Mouse (Mus musculus) forebrain, embryonic 11.5 days (tissue): ENCODE measurements around the gene Tmprss6. TPM values are rescaled to one million over a fixed set of nuclear protein-coding genes. Genes with fewer than 3 reads are reported as not detected.

ENCODE experiments used
- ATAC-seq: fragments of 200-750 bp; cut with Nextera tagmentation; replicated peaks from 2 replicates; pipeline ENCODE4 v1.8.0; 2017; ENCODE audit warnings: moderate TSS enrichment; ENCODE audit not compliant: low FRiP score
- DNase-seq: peaks from one replicate; pipeline ENCODE4 v3.0.0-alpha.2; 2017; ENCODE audit warnings: low spot score
- H3K27ac ChIP-seq: fragments of 300-500 bp; sonication (generic); 2 replicates; pipeline ENCODE4 v1.5.1; 2014; ENCODE audit warnings: low read depth, low read length
- H3K27me3 ChIP-seq: fragments of 300-500 bp; sonication (generic); 2 replicates; pipeline ENCODE4 v1.6.1; 2014; ENCODE audit warnings: mild to moderate bottlenecking, low read length, mixed read lengths; ENCODE audit not compliant: control insufficient read depth, insufficient read depth
- H3K36me3 ChIP-seq: fragments of 300-500 bp; sonication (generic); 2 replicates; pipeline ENCODE4 v1.6.1; 2014; ENCODE audit warnings: mild to moderate bottlenecking, low read length, moderate library complexity, mixed read lengths; ENCODE audit not compliant: control insufficient read depth, insufficient read depth
- H3K4me1 ChIP-seq: fragments of 300-500 bp; sonication (generic); replicated peaks from 2 replicates; pipeline ENCODE4 v1.6.1; 2014; ENCODE audit warnings: low read length, mixed read lengths; ENCODE audit not compliant: control insufficient read depth, insufficient read depth
- H3K4me2 ChIP-seq: fragments of 300-500 bp; sonication (generic); 2 replicates; pipeline ENCODE4 v1.6.1; 2014; ENCODE audit warnings: low read depth, mild to moderate bottlenecking, low read length, moderate library complexity, mixed read lengths; ENCODE audit not compliant: severe bottlenecking
- H3K4me3 ChIP-seq: fragments of 300-500 bp; sonication (generic); 2 replicates; pipeline ENCODE4 v1.5.1; 2014; ENCODE audit warnings: low read depth, low read length
- H3K9ac ChIP-seq: fragments of 300-500 bp; sonication (generic); 2 replicates; pipeline ENCODE4 v1.6.1; 2014; ENCODE audit warnings: low read length
- H3K9me3 ChIP-seq: fragments of 300-500 bp; sonication (generic); 2 replicates; pipeline ENCODE4 v1.6.1; 2016; ENCODE audit warnings: low read length, mixed read lengths; ENCODE audit not compliant: control insufficient read depth
- WGBS: fragments of 180-500 bp; shearing (Covaris S2); extraction: QIAGEN DNeasy Blood & Tissue Kit; methylation state at CpG from one replicate; pipeline ENCODE4 v1.1.7; 2014; 5-methylcytosine and 5-hydroxymethylcytosine counted together
- polyA plus RNA-seq: library from polyadenylated mRNA; unstranded; fragments of >200 nt; fragmentation: Nextera tagmentation; extraction: Ambion mirVana; gene quantifications from 2 replicates; pipeline ENCODE4 v1.2.1, GENCODE M21; 2014

Gene Tmprss6
- polyA plus RNA-seq, 1 experiment from 2014 or later: 0.79 TPM

DNA sequence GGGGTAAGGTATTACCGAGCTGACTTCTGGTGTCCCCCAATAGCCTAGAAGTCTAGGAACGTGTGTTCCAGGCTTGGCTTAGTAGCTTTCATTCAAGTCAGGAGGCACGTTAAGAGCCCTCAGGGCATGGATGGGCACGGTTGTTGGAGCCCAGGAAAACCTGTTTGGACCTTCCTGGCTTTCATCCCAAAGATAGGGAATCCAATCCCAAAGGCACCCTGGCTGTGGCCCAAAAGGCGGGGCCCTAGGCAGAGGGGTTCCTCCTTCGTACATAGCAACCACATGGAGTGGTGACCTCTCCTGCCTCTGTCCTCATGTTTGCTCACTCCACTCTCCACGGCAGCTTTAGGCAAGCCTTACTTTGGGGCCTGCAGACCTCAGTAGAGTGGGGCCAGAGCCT lies 66.0 kb downstream of the Tmprss6 start:
- H3K36me3 ChIP-seq: no peaks in the 10 kb centered on the region
- 85% methylated on average over 7 of the region's 7 CpGs for WGBS
- no peaks in the 10 kb centered on the region for H3K27me3 ChIP-seq
- ATAC-seq: no peak
- peaks cover 4% of the 10 kb centered on the region for H3K4me1 ChIP-seq
- H3K27ac ChIP-seq: no peak overlapping the region
- H3K4me3 ChIP-seq: no peak overlapping the region
- no peak overlapping the region for H3K9ac ChIP-seq
- no peak overlapping the region for H3K4me2 ChIP-seq
- H3K9me3 ChIP-seq: no peaks in the 10 kb centered on the region
- DNase-seq: no peak

DNA sequence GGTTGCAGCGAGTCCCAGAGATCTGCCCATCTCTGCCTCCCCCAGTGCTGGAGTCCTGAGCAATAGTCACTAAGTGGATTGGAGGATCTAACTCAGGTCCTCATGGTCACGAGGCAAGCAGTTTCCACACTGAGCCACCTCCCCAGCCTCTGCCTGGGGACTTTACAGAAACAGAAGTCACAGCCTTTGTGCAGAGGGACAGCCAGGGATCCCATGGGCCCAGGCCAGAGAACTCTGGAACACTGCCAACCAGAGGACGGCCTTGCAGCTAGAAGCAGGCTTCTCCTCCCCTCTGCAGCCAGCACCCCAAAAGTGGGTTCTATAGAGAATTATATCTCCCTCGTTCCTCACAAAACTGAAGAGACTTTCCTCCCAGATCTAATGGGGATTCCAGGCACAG lies 66.5 kb downstream of the Tmprss6 start:
- no peak overlapping the region for H3K4me2 ChIP-seq
- H3K4me3 ChIP-seq: no peak overlapping the region
- no peaks in the 10 kb centered on the region for H3K36me3 ChIP-seq
- no peaks in the 10 kb centered on the region for H3K9me3 ChIP-seq
- H3K4me1 ChIP-seq: no peaks in the 10 kb centered on the region; the same call in 1 of the 2 replicates
- WGBS: 83% methylated on average over 4 of the region's 4 CpGs
- no peak for ATAC-seq
- no peak overlapping the region for H3K27ac ChIP-seq
- no peak overlapping the region for H3K9ac ChIP-seq
- H3K27me3 ChIP-seq: no peaks in the 10 kb centered on the region
- no peak for DNase-seq

DNA sequence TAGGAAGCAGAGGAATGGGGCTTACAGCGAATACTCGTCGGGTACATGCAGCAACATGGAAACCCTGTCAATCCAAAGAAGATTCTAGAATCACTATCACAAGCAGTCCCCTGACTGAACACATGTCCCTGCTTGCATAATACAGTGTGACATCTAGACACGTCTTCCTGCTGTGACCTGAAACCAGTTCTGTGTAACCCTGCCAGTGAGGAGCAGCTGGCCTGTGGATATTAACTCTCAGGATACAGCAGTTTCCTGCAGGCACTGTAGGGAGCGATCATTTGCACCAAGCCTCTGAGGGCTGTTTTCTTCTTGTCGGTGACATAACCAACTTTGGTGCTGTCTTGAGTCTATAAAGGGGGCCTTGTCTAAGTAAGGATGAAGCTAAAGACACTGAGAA lies 67.1 kb downstream of the Tmprss6 start:
- no peak overlapping the region for H3K4me2 ChIP-seq
- H3K9me3 ChIP-seq: no peaks in the 10 kb centered on the region
- no peak overlapping the region for H3K9ac ChIP-seq
- ATAC-seq: no peak
- no peaks in the 10 kb centered on the region for H3K36me3 ChIP-seq
- WGBS: 86% methylated on average over 6 of the region's 6 CpGs
- no peaks in the 10 kb centered on the region; the same call in 1 of the 2 replicates for H3K4me1 ChIP-seq
- no peak overlapping the region for H3K27ac ChIP-seq
- no peaks in the 10 kb centered on the region for H3K27me3 ChIP-seq
- no peak for DNase-seq
- no peak overlapping the region for H3K4me3 ChIP-seq

DNA sequence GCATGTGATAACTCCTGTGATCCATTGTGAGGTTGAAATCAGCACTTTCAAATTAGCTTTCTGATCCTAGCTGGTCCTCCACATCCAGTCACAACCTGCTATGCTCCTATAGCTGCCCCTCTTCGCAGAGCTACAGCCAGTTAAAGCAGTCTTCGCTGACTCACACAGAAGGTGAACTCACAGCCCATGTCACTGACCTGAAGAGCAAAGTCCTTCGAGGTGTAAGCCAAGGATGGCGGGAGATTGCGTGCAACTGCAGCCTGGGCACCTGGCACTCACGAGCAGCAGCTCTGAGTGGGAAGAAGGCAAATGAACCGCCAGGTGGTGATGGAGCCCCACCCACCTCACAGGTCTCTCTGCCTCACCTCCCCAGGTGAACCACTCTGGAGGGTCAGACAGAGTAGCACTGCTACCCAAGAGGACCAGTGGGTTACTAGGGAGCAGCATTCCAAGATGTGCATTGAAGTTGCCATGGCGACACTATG lies 72.9 kb downstream of the Tmprss6 start, which contains the start of gene Tex33:
TSS of gene Tex33 (minus strand) at position 435 of the 485 bp plus-strand sequence.
- H3K4me1 ChIP-seq: no peaks in the 10 kb centered on the region
- no peaks in the 10 kb centered on the region for H3K9me3 ChIP-seq
- no peak within 1 kb of the TSS for H3K9ac ChIP-seq
- DNase-seq: no peak
- H3K4me2 ChIP-seq: no peak within 1 kb of the TSS
- no peaks in the 10 kb centered on the region for H3K27me3 ChIP-seq
- ATAC-seq: no peak
- H3K27ac ChIP-seq: no peak within 1 kb of the TSS
- no peak within 1 kb of the TSS for H3K4me3 ChIP-seq
- WGBS: 81% methylated on average over 8 of the region's 8 CpGs
- no peaks in the 10 kb centered on the region for H3K36me3 ChIP-seq

DNA sequence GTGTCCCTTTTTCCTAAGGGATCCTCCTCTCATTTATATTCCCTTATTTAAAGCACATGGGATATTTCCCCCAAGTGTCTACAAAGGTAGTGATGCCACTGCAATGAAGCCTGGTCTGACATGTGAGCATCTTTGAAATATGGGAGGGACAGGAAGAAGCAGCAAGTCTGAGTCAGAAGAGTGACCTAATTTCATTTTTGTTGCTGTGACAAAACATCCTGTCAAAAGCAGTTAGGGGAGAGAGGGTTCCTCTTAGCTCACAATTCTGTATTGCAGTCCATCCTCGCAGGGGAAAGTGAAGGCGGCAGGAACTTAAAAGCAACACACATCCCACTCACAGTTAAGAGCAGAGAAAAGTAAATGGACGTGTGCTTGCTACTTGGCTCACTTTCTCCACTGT lies 77.6 kb downstream of the Tmprss6 start:
- Histone ChIP-seq H3K9ac (no peak overlapping the region), H3K4me2 (no peak overlapping the region), H3K4me3 (no peak overlapping the region), H3K27me3 (no peaks in the 10 kb centered on the region), H3K36me3 (no peaks in the 10 kb centered on the region), H3K27ac (no peak overlapping the region), H3K4me1 (no peaks in the 10 kb centered on the region), H3K9me3 (no peaks in the 10 kb centered on the region)
- no peak for DNase-seq
- WGBS: 88% methylated on average over 3 of the region's 3 CpGs
- ATAC-seq: no peak

Other genes with a start within 250 kb of the Tmprss6 start
- 4.7 and 8.2 TPM in 2 replicates for gene Ncf4, start 223.8 kb downstream of the Tmprss6 start, polyA plus RNA-seq
- gene Csf2rb2, start 162.9 kb downstream of the Tmprss6 start, polyA plus RNA-seq: 0.17 and 0.40 TPM in 2 replicates
- gene Csf2rb, start 142.9 kb downstream of the Tmprss6 start, polyA plus RNA-seq: 1.7 and 2.2 TPM in 2 replicates
- not detected in 2 replicates for gene Tex33, start 72.7 kb downstream of the Tmprss6 start, polyA plus RNA-seq
- 10.4 and 11.9 TPM in 2 replicates for gene Tst, start 62.7 kb downstream of the Tmprss6 start, polyA plus RNA-seq
- 2.7 and 4.2 TPM in 2 replicates for gene Mpst, start 62.2 kb downstream of the Tmprss6 start, polyA plus RNA-seq
- gene Kctd17, start 40.1 kb downstream of the Tmprss6 start, polyA plus RNA-seq: 67.9 and 76.7 TPM in 2 replicates
- gene Il2rb, start 26.6 kb upstream of the Tmprss6 start, polyA plus RNA-seq: 0.07 TPM in 1 of 2 replicates, not detected in the other
- 10.0 and 12.1 TPM in 2 replicates for gene C1qtnf6, start 62.8 kb upstream of the Tmprss6 start, polyA plus RNA-seq
- gene Sstr3, start 76.1 kb upstream of the Tmprss6 start, polyA plus RNA-seq: 0.09 TPM in 1 of 2 replicates, not detected in the other
- 5.7 and 9.4 TPM in 2 replicates for gene Rac2, start 104.1 kb upstream of the Tmprss6 start, polyA plus RNA-seq
- 1.9 and 2.0 TPM in 2 replicates for gene Cyth4, start 128.4 kb upstream of the Tmprss6 start, polyA plus RNA-seq